Mouse (Mus musculus) myocyte (in vitro differentiated cells): ENCODE results near the gene Snx19.

Experiments used
- MAX ChIP-seq: IDR thresholded peaks from one replicate; pipeline ENCODE4 v1.6.1; 2011; ENCODE audit warnings: low read depth, mild to moderate bottlenecking, control low read depth
- POLR2A ChIP-seq: IDR thresholded peaks from one replicate; pipeline ENCODE4 v1.6.1; 2011; ENCODE audit warnings: low read depth, mild to moderate bottlenecking, control low read depth, moderate library complexity; ENCODE audit not compliant: insufficient read length
- TCF12 ChIP-seq: IDR thresholded peaks from one replicate; pipeline ENCODE4 v1.6.1; 2011; ENCODE audit warnings: mild to moderate bottlenecking, control low read depth; ENCODE audit not compliant: poor library complexity, insufficient read depth, severe bottlenecking

- TF ChIP-seq POLR2A (peak; percentile 75), MAX (no peak), TCF12 (no peak)
Observed at GRCm38 (mm10) chr9:30426882-30427632, at the start of gene Snx19.
